Mouse (Mus musculus) cerebellum, postnatal 36 days (tissue): Measurements from ENCODE around the gene Arhgap10.

Experiments
- DNase-seq, 2 experiments: peaks; one replicate each; pipeline ENCODE4 v3.0.0; 2021 to 2022; ENCODE audit warnings: mixed read lengths in 2 of 2

Arhgap10 gene

DNA sequence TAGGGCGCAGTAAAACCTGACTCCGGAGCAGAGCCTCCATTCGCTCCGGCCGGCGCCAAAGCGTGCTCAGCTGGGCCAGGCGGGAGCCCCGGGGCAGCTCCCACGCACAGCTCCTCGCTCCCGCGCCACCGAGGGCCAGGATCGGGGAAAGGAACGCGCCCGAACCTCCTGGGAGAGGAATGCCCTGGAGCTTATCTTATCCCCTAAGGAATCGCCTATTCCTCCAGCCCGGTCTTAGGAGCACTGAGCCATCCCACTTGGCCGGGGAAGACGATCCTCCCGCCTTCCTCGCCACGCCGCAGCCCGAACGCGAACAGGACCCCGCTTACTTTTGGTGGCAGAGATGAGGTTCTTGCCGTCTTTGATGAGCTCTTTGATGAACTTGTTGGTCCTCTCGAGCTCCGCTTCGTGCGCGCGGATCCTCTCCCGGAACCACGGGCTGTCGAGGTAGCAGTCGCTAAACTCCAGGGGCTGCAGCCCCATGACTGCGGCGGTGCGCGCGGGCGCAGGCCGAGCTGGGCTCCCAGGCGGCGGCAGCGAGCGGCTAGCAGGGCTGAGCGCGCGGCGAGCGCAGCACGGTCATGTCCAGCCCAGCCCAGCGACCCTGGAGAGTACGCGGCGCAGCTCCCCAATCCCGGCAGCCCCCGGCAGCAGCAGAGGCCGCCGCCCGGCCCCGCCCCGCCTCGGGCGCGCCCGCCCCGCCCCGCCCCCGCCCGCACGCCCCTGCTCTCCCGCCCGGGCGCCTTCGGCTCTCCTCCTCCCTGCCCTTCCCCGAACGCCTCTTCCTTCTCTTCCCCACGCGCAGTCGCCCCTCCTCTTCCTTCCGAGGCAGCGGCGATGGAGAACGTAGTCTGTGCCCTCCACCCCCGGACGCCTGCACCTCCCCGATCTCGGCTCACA is at the start of gene Arhgap10:
Gene Arhgap10 (minus strand): TSS at position 653 of the 900 bp plus-strand sequence.
- peak; percentile 74 to 77 for DNase-seq

DNA sequence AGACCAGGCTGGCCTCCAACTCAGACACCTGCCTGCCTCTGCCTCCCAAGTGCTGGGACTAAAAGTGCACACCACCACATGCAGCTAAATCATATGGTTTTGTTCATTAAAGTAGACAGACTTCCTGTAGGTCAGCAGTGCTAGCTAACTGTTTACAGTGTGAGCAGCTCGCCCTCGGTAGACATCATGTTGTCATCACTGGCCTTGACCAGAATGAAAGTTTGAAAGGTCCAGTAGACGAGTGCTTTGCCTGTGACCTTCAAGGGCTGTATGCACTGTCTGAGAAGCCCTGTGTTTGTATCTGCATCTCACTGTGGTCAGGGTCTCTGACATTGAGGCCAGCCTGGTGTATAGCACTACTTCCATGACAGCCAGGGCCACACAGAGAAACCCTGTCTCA is 43.7 kb upstream of the Arhgap10 start:
- DNase-seq = no peak

DNA sequence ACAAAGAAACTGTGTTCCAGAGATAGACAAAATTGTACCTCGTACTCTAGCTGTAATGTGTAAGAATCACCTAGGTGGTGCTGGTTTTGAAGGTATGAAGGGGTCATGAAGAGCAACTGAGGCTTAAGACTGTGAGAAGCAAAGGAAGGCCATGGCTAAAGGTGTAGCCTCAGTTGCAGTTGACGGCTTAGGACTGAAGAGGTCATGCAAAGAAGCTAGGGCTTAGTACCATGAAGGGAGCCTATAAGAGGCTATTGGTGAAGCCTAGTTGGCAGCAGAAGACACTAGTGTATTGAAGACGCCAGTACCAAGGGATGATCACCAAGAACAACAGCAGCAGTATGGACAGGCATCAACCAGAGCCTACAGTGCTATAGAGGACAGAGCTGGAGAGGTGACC is 34.7 kb upstream of the Arhgap10 start:
- no peak for DNase-seq

DNA sequence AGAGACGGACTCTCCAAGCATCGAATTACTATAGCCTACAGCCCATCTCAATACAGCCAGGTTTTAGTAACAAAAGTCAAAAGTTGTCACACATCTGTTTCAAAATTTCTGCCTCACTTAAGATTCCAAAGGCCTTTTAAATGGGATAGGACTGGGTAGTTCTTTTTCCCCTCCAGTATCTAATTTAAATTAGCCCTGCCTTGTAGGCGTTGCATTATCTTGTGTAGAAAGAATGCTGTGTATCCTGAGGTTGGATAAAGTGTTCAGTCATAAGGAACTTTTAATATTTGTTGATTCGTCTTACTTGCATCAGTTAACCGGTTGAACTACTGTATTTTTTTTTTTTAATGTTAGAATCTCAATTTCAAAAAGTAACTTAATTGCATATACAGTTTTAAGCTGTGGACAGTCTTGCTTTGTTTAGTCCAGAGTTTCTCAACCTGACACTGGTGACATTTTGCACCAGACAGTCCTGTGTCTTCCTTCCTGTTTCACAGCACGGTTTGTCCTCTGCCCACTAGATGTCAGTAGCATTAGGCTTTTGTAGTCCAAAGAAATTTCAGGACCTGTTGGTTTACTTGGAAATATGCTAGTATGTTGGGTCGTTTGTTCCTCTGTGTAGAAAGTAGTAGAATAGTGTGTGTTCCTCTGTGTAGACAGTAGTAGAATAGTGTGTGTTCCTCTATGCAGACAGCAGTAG is 32.3 kb upstream of the Arhgap10 start:
- peak; percentile 26 to 34 for DNase-seq

DNA sequence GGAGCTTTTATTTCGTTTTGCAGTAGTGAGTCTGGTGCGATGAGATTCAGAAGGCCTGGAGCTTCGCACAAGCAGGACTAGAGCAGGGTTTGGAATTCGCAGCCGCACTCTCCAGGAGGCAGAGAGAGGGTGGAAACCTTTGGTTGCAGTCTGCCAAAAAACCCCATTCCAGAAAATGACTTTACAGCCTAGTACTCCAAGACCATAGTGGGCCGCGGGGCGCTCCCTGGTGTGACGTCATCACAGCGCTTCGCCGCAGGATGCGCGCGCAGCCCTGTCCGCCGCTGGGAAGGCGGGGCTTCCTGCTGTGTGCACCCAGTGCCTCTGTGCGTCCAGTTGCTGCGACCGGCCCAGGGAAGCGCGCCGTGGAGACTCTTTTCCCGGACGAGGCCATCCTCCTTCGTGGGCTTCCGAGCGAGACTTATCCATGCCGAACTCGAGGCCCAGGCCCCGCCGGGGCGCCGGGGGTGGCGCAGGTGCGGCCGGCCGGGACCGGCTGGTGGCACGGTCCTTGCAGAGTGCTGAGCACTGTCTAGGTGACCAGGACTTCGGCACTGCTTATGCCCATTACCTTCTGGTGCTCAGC is 31.5 kb upstream of the Arhgap10 start, which contains the start of gene Prmt9:
Gene Prmt9 (plus strand): TSS at position 277 of the 586 bp plus-strand sequence.
- DNase-seq = peak; percentile 88 to 89

DNA sequence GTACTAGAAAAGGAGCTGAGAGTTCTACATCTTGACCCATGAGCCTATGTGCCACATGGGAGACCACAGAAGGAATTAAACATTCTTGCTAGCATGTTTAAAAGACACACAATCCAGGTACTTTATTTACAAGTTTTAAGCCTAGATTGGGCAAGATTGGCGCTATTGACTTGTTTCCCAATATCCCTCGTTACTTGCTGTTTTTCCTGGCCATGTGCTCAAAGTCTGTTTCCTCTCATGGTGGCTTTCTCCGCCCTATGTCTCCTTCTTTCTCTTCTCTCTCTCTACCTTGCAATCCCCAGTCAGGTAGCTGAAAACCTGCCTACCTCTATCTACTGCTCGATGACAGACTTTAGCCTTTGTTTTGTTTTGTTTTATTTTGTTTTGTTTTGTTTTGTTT is 27.9 kb upstream of the Arhgap10 start:
- DNase-seq = no peak

DNA sequence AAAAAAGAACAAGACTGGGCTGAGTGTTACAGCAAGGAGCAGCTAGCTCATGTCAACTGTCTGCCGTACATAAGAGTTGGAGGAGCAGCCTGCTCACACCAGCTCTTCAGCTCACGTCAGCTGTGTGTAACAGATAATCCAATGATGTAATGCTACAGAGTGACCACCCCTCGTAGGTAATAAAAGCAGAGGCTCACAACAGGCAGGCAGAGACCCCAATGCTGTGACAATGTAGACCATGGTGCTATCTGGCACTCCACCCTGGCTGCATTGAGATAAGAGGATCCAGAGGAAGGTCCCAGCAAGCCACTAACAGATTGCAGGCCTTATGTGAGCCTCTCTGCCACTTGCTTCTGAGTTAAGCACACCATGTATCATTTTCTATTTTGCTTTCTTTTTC is 26.7 kb upstream of the Arhgap10 start:
- no peak for DNase-seq

DNA sequence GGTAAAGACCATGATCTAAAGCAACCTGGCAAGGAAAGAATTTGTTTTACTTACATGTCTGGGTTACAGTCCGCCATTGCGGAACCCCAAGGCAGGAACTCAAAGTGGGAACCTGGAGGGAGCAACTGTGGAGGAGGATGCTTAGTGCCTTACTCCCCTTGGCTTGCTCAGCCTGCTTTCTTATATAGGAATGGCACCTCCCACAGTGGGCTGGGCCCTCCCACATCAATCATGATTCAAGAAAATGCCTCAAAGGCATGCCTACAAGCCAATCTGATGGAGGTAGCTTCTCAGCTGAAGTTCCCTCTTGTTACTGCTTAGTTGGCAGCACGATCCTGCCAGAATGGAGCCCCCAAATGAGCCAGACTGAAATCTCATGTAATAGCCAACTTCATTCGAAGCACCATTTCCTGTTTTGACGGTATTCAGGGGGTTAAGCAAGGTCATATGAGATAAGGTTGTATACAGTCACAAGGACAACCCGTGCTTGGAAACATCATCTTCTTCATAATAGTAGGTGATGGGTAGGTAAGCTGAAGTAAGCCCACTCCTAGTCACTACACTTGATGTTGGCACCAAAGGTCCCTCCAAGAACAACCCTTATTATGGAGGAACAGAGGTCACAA is 25.5 kb upstream of the Arhgap10 start:
- DNase-seq = no peak

DNA sequence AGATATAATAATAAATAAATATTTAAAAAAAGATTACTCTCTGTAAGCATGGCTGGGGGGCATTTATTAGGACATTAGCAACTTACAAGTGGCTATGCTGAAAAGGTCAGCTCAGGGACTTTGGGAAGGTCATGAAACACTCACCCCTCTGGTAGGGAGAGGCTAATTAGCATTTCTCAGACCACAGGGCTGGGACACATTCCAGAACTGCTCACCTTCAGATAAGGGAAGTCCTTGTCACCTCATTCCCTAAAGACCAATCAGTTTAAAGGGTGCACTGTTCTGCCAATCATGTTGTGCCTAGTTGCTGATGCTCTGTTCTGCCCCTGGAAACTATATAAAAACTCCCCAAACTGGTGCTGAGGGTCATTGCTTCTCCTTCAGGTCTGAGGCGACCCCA is 20.5 kb upstream of the Arhgap10 start:
- no peak for DNase-seq

DNA sequence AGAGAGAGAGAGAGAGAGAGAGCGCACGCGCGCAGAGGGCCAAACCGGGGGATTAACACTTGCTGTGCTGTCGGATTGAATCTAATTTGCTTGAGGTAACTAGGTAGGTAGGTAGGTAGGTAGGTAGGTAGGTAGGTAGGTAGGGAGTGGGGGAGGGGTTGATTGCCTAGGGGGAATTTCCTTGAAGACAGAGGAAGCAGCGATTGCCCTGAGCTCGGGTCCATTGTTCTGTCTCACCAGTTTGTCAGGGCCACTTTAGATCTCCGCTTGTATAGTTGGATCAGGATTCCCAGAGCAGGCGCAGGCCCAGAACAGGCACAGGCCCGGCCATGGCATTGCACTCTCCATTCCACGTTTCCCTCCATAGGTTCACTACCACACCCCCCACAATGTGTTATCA is 19.1 kb upstream of the Arhgap10 start:
- no peak for DNase-seq

DNA sequence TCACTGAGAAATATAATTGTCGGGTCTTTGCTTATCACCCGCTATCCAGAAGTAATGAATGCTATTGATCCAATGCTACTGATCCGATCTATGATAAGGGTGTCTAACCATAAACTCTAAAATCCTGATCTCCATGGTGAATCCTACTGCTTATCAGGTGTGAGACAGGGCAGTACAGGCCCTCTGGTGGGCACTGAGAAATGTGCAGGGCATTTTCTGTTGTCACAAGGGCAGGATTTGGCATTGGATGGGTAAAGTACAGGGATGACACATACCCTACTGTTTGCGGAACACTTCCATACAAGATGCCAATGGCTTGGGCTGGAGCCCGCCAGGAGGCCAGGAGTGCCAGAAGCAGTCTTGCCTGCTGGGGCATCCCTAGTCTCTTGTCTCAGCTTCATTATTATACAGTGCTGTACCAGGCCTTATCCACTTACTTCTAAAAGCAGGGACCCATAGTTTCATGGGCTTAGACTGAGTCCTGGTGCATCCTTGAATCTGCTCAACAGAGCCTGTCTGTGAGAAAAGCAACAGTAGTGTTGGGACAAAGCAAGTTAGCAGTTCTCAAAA is 17.4 kb upstream of the Arhgap10 start:
- DNase-seq = peak; percentile 78 to 84

DNA sequence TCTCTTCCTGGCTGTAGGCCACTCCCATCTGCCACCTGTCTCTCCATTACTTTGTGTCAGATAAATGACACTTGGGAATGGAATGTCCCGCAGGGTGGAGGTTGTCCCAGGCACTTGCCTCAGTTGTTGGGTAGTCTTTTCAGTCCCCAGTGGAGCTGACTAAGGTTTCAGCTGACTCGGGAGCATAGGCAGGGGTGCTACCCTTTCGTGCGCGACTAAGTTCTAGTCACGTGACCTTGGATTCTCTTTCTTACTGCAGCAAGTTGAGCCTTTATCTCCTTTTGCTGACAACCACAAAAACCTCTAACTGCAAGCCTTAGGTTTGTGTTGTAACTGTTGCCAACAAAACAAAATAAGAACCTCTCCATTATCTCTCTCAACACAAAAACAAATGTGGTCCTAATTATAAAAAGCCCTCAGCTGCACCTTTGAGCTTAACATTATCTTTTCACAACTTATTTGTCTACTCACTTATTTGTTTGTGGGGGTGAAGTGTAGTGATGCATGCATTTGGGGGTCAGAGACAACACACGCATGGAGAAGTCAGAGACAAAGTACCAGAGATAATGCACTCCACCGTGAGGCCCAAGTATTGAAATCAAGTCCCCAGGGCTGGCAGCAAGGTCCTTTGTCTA is 16.7 kb upstream of the Arhgap10 start:
- DNase-seq = no peak

DNA sequence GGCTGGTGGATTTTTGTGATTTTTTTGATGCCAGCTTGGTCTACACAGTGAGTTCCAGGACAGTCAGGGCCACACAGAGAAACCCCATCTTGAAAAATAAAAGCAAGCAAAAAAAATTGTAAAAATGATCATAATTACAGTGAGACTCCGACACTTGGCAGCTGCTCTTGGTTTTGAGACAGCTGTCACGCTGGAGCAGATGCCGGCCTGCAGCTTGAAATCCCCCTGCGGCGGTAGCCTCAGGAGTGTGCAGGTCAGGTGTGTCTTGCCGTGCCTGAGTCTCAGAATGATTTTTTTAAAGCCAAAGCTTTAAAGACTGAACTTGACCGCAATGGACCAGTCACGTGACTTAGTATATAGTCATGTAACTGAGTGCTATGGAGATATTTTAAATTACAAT is 8.4 kb upstream of the Arhgap10 start:
- DNase-seq = no peak

DNA sequence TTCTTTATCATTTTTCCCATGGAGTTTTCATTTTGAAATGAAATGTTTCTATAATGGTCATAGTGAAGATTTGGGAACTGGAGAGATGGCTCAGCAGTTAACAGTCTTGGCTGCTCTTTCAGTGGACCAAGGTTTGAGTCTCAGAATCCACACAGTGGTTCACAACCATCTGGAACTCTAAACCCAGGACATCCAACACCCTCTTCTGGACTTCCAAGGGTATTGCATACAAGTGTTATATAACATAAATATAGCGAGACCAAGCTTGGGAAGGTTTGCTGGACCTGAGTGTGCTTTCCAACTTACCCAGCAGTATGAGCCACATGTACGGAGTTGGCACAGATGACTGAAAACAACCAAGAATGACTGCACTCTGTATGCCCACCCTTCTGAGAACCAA is 7.2 kb upstream of the Arhgap10 start:
- DNase-seq = no peak

DNA sequence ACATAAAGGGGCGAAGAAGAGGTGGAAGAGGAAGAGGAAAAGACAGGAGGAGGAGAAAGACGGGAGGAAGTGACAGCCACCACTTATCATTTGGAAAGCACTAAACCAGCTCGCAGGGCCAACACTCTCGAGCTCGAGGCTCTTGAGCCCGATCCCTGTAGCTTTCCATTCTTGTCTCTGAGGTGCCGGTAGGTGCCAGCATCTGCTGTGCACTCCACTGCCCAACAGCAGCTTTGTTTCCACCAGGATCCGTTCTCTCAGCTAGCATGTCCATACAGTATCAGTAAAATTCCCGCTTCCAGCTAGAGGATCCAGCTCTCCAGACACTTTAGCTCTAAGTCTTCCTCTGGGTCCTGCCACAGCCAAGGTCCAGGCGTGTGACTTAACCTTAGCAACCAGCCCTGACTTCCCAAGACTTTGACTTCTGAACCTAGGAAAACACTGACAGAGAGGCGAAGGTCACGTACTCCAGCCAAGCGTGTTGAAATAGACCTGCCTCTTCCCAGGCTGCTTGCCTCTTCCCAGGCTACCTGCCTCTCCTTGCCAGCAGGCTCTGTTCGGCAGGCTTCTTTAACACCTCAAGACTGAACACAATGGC is 6.4 kb upstream of the Arhgap10 start:
- DNase-seq = no peak

DNA sequence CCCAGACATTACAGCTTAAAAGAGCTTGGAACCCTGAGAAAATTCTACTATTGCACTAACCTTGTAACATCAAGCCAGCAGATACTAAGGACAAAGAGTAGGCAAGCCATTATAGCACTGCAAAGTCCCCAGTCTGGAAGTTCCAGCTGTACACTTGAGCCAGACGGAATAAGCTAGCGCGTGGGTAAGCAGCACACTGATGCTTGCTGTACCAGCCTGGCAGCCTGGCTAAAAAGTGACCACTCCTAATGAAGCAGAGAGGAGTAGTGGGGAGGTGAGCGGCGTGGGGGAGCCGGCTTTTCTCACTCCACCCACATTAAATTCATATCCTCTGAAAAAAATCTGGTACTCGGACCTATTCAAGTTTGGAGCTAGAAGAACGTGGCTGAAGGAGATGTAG is 5.2 kb upstream of the Arhgap10 start:
- no peak for DNase-seq

DNA sequence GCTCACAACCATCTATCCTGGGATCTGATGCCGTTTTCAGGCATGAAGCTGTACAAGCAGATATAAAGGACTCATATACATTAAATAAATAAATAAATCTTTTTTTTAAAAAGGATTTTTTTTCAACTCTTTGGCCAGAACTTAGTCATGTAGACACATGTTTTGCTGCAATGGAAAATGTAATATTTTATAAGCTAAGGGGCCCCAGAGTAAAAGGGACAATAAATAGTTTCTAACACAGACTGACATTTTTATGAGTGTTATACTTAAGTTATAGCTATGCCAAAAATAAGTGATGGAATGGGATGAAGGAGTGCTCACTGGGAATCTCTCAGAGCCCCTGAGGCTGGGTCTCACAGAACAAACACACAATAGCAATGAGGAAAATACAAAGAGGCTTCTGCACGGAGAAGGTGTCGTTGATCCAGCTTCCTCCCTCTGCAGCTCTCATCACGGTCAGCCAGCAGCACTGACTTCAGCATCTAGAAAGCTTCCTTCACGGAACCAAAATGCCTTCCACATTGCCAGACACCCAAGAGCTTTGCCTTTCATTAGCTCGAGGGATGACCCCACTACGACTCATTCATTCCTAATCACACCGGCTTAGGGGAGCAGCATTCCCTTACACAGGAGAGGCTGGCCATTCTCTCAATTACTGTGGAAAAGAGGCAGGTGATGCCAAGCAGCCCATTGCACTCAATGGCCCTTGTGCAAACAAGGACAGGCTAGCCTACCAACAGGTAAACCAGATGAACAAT is 3.5 kb upstream of the Arhgap10 start:
- DNase-seq = no peak

DNA sequence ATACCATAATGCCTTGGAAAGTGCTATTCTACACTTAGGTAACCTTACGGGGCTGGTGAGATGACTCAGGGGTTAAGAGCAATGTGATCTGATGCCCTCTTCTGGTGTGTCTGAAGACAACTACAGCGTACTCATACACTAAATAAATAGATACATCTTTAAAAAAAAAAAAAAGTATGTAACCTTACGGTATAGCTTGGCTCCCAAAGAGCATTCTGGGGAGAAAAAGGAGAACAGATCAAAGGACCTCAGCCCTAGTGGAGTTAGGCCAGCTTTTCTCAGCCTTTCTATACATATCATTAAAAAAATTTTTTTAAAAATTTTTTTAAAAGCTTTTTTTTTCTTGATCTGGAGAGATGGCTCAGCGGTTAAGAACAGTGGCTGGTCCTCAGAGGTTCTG is 2.8 kb upstream of the Arhgap10 start:
- no peak for DNase-seq

DNA sequence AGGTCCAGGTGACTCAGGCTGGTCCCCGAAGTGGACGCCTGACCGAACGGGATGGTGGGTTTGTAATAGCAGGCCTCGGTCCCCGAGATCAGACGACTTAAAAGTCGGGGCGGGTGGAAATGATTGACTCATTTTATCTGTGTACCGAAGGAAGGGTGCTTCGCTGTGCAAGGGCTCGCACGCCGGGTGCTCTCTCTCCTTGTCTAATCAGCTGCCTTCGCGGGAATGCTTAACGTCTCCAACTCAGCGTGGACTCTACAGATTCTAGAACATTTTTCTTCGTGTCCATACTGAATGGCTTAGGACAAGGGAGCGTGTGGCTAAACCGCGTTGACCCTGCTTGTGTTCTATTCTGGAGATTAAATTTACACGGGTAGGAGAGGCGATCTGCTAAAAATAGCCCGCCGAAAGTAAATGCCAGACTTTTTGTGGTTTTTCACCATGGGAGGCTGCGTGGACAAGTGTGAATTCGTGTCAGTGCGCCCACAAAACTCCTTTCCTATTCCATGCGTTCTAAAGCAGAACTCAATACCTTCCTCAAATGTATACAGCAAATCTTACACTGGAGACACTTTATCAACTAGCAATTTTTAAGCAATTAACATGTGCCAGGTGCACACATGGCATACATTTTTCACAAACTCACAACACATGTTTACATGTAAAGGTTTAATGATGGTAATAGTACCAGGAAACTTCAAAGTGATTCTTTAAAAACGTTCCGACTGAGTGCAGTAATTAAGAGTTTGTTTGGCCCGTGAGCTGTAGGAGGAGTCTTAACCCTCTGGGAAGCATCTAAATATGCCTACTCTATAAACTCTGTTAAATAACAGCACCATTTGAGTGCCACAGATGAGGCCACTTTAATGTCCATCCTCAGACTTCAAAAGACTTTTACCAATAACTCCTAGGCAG is 705 bp upstream of the Arhgap10 start:
- no peak for DNase-seq

DNA sequence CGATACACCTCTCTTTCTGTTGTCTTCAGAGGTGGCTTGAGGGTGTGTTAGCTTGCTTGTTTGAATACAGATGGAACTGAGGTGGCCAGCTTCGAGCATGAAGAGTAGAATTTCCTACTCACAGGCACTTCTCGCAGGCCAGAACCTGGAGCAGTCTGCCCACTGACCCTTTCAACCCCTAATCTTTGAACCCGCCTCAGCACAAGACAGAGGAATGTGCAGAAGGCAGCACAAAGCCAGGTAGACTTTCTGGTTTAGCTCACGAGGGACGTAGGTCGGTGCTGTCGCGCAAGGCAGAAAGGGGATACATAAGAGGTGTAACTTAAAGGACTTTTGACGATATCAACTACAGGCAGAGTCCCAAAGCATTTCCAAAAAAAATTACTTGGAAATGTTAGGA is 908 bp downstream of the Arhgap10 start:
- peak in 1 of 2 experiments; percentile 34 for DNase-seq
